Mouse (Mus musculus) liver, embryonic 12.5 days (tissue): ENCODE results near the gene Apbb1ip. TPM values are rescaled to one million over a fixed set of nuclear protein-coding genes. Genes with fewer than 3 reads are reported as not detected.
"Not testable (repeated sequence)": the region's sequence is repeated elsewhere in the genome, so short reads cannot be mapped to it uniquely, and the experiment has no call there.

ENCODE experiments used
- ATAC-seq: fragments of 200-750 bp; cut with Nextera tagmentation; 2 replicates; pipeline ENCODE4 v1.8.0; 2017; ENCODE audit warnings: moderate number of reproducible peaks, mild to moderate bottlenecking, moderate library complexity
- H3K27ac ChIP-seq: fragments of 300-500 bp; sonication (generic); 2 replicates; pipeline ENCODE4 v1.5.1; 2016; ENCODE audit warnings: mild to moderate bottlenecking
- H3K27me3 ChIP-seq: fragments of 300-500 bp; sonication (generic); replicated peaks from 2 replicates; pipeline ENCODE4 v1.6.1; 2016; ENCODE audit warnings: mild to moderate bottlenecking, moderate library complexity
- H3K36me3 ChIP-seq: fragments of 300-500 bp; sonication (generic); 2 replicates; pipeline ENCODE4 v1.6.1; 2016; ENCODE audit warnings: mild to moderate bottlenecking, moderate library complexity
- H3K4me1 ChIP-seq: fragments of 300-500 bp; sonication (generic); 2 replicates; pipeline ENCODE4 v1.6.1; 2016
- H3K4me2 ChIP-seq: fragments of 300-500 bp; sonication (generic); 2 replicates; pipeline ENCODE4 v1.6.1; 2016; ENCODE audit warnings: mild to moderate bottlenecking, moderate library complexity
- H3K4me3 ChIP-seq: fragments of 300-500 bp; sonication (generic); 2 replicates; pipeline ENCODE4 v1.5.1; 2016; ENCODE audit warnings: mild to moderate bottlenecking, moderate library complexity
- H3K9ac ChIP-seq: fragments of 300-500 bp; sonication (generic); 2 replicates; pipeline ENCODE4 v1.6.1; 2016; ENCODE audit warnings: mild to moderate bottlenecking, moderate library complexity
- H3K9me3 ChIP-seq: fragments of 300-500 bp; sonication (generic); replicated peaks from 2 replicates; pipeline ENCODE4 v1.6.1; 2016; ENCODE audit warnings: mild to moderate bottlenecking, moderate library complexity
- WGBS: fragments of 180-500 bp; shearing (Covaris S2); methylation state at CpG from one replicate; pipeline ENCODE4 v1.1.7; 2016; ENCODE audit not compliant: insufficient replicate concordance; 5-methylcytosine and 5-hydroxymethylcytosine counted together
- polyA plus RNA-seq: library from polyadenylated mRNA; unstranded; fragments of >200 nt; fragmentation: Nextera tagmentation; extraction: Ambion mirVana; gene quantifications from 2 replicates; pipeline ENCODE4 v1.2.1, GENCODE M21; 2016

Apbb1ip gene
- polyA plus RNA-seq, 1 experiment from 2014 or later: 9.0 TPM

DNA sequence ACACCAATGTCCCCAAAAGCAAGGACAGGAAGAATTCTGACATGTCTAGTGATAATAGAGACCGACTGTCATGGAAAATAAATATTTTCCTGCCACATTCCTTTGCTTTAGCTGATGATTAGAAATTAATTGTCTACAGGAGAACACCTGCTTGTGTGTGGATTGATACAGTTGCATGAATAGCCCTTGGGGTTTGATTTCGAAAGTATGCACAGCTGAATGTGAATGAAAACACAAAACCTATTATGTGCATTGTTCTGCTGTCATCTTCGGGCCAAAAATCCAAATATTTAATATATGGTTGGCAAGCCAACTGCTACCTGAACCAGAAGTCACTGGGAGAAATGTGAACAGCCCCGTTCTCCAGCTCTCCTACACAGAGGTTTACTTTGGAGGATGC lies 78.0 kb downstream of the Apbb1ip start:
- Histone ChIP-seq H3K9me3 (no peaks in the 10 kb centered on the region), H3K27me3 (no peaks in the 10 kb centered on the region), H3K4me1 (no peaks in the 10 kb centered on the region), H3K4me2 (no peak overlapping the region), H3K27ac (no peak overlapping the region), H3K36me3 (peaks cover 13% of the 10 kb centered on the region; the same call in 1 of the 2 replicates), H3K4me3 (no peak overlapping the region), H3K9ac (no peak overlapping the region)
- WGBS: 69% methylated on average over 4 of the region's 4 CpGs
- no peak for ATAC-seq

DNA sequence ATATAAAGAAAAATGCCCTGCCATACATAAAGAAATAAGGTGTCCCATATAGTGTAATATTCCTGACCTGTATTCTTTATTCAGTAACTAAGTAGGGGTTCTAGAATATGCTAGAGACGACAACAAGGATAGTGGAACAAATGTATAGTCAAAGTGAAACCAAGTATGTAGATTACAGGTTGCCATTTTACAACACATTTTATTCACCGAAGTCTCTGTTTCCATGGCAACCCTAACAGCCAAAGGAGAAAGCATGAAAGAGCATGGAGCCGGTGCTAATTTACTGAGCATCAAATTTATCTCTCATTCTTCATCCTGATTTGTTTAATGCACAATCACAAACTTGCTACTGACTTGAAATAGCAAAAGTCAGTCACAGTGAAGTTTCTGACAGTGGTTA lies 83.6 kb downstream of the Apbb1ip start:
- no peak overlapping the region for H3K4me2 ChIP-seq
- H3K27ac ChIP-seq: no peak overlapping the region
- no peaks in the 10 kb centered on the region for H3K9me3 ChIP-seq
- no peaks in the 10 kb centered on the region for H3K4me1 ChIP-seq
- no peaks in the 10 kb centered on the region for H3K27me3 ChIP-seq
- 77% methylated on average over 3 of the region's 3 CpGs for WGBS
- ATAC-seq: no peak
- no peak overlapping the region for H3K4me3 ChIP-seq
- H3K36me3 ChIP-seq: peaks cover 7% of the 10 kb centered on the region; the same call in 1 of the 2 replicates
- no peak overlapping the region for H3K9ac ChIP-seq

DNA sequence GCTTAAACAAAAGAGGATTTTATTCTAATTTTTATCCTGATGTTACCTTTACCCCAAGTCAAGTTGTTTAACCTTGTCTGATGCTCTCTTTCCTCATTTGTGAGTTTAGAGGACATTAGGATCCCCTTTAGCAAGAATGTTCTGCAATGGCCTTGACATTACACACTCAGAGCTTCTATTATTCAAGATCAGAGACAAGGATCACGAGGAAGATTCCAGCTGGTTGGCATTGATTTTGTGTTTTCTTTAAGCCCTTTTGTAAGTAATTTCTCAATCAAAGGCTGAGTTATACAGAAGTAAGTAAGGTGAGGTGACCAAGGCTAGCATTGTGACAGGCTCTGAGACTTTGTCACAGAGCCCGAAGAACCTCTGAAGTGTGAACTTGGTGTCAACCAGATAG lies 88.3 kb downstream of the Apbb1ip start:
- Histone ChIP-seq H3K4me1 (no peaks in the 10 kb centered on the region), H3K27ac (no peak overlapping the region), H3K9ac (no peak overlapping the region), H3K9me3 (no peaks in the 10 kb centered on the region), H3K4me2 (no peak overlapping the region), H3K27me3 (no peaks in the 10 kb centered on the region), H3K4me3 (no peak overlapping the region), H3K36me3 (peaks cover 5% of the 10 kb centered on the region; the same call in 1 of the 2 replicates)
- no peak for ATAC-seq
- WGBS: 78% methylated on average over 2 of the region's 2 CpGs

DNA sequence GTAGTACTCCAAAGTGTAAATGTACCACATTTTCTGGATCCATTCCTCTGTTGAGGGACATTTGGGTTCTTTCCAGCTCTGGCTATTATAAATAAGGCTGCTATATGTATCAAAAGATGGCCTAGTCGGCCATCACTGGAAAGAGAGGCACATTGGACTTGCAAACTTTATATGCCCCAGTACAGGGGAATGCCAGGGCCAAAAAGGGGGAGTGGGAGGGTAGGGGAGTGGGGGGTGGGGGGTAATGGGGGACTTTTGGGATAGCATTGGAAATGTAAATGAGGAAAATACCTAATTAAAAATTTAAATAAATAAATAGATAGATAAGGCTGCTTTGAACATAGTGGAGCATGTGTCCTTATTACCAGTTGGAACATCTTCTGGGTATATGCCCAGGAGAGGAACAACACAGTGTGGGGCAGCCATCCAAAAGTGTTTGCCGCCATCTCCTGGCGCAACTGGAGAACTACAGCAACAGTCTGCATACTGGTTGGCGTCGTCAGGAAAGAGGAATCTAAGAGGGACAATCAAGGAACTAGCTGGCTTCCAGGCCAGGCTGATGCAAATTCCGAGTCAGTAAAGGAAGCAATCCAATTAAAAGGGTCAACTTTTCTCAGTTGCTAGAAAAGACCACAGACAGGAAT lies 90.6 kb downstream of the Apbb1ip start:
- not testable (repeated sequence) for H3K4me3 ChIP-seq, H3K9me3 ChIP-seq, H3K27me3 ChIP-seq, H3K27ac ChIP-seq, H3K4me1 ChIP-seq, H3K4me2 ChIP-seq, H3K9ac ChIP-seq
- 5% methylated on average over 6 of the region's 6 CpGs for WGBS
- peaks cover 22% of the 10 kb centered on the region; the same call in 1 of the 2 replicates for H3K36me3 ChIP-seq
- peak; percentile 70 for ATAC-seq

DNA sequence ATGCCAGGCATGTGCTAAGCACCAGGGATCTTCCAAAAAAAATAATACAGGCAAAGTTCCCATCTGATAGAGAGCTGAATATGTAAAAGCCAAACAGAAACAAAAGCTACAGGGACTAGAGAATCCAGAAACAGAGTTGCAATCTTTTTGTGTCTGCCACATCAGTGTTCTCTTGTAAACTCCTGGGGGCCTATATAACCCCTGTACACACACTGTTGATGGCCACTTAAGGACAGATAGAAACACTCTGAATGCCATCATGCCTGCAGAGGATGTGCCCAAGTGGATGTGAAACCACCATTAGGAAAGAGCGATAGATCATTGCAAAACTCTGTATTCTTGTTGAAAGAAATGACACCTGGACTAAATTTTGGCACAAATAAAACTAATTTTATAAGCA lies 91.9 kb downstream of the Apbb1ip start:
- peaks cover 24% of the 10 kb centered on the region for H3K36me3 ChIP-seq
- H3K4me2 ChIP-seq: no peak overlapping the region
- WGBS: 84% methylated on average over 1 of the region's 1 CpGs
- H3K9me3 ChIP-seq: no peaks in the 10 kb centered on the region
- no peak overlapping the region for H3K27ac ChIP-seq
- no peak for ATAC-seq
- H3K4me3 ChIP-seq: no peak overlapping the region
- no peaks in the 10 kb centered on the region for H3K27me3 ChIP-seq
- H3K4me1 ChIP-seq: no peaks in the 10 kb centered on the region
- no peak overlapping the region for H3K9ac ChIP-seq

DNA sequence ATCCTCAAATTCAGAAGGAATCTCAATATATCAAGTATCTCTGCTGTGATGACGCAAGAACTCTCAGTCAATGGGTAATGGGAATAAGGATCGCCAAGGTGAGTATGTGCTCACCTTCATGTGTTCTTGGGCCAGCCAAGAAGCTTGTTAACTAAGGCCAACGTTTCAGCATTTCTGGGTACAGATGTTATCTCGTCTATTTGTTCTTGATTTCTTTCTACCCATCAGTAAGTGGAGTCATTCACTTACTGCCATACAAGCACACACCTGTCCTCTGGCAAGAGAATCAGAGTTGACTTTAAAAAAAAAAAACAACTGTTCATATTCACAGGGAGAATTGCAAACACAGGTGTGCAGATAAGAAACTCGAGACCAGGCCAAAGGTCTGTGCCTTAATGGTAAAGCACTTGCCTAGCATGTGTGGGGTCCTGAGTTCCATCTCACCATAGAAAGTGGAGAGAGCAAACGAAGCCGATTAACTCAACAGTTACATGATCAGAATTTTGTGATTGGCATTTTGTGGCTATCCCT lies 93.1 kb downstream of the Apbb1ip start:
- WGBS: 72% methylated on average over 7 of the region's 7 CpGs
- Histone ChIP-seq H3K27ac (no peak overlapping the region), H3K9me3 (no peaks in the 10 kb centered on the region), H3K36me3 (peaks cover 35% of the 10 kb centered on the region), H3K4me3 (no peak overlapping the region), H3K4me1 (no peaks in the 10 kb centered on the region), H3K9ac (no peak overlapping the region), H3K27me3 (no peaks in the 10 kb centered on the region), H3K4me2 (no peak overlapping the region)
- no peak for ATAC-seq

DNA sequence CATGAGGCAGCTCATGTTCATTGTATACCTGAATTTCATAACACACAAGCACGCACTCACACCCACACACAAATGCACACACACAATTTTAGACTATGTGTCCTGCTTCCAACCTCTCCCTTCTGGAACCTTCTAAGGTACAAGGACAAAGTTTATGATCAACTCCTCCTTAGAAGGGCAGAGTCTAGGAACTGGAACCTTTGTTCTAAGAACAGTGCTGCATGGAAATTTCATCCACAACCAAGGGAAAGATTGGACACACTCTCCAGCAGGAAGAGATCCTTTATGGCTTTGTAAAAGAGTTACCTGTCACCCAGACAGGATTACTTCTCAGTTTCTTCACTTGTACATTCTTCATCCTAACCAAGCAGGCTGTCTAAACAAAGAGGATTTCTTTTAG lies 99.3 kb downstream of the Apbb1ip start:
- H3K4me2 ChIP-seq: no peak overlapping the region
- no peaks in the 10 kb centered on the region for H3K9me3 ChIP-seq
- H3K27ac ChIP-seq: no peak overlapping the region
- H3K4me1 ChIP-seq: no peaks in the 10 kb centered on the region
- H3K9ac ChIP-seq: no peak overlapping the region
- H3K27me3 ChIP-seq: no peaks in the 10 kb centered on the region
- peaks cover 35% of the 10 kb centered on the region for H3K36me3 ChIP-seq
- ATAC-seq: no peak
- 79% methylated on average over 1 of the region's 1 CpGs for WGBS
- H3K4me3 ChIP-seq: no peak overlapping the region

DNA sequence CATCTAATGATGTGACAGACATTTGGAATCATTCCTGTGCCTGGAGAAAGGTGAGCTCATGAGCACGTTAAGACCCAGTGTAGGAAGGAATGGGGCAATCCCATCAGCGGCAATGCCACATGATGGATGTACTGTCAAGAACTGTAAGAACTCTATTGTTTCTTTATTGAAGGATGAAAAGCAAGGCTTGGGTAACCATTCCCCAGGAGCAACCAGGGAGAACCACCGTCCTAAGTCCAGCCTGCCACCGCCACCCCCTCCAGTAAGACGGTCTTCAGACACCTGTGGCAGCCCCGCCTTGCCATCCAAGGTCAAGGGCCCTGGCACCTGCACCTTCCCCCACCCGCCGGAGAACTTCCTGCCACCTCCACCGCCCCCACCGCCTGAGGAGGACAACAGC lies 100.7 kb downstream of the Apbb1ip start:
- Histone ChIP-seq H3K27ac (no peak overlapping the region), H3K27me3 (no peaks in the 10 kb centered on the region), H3K9ac (no peak overlapping the region), H3K9me3 (no peaks in the 10 kb centered on the region), H3K36me3 (peaks cover 25% of the 10 kb centered on the region), H3K4me1 (no peaks in the 10 kb centered on the region), H3K4me3 (no peak overlapping the region), H3K4me2 (no peak overlapping the region)
- WGBS: 69% methylated on average over 10 of the region's 10 CpGs
- ATAC-seq: no peak

DNA sequence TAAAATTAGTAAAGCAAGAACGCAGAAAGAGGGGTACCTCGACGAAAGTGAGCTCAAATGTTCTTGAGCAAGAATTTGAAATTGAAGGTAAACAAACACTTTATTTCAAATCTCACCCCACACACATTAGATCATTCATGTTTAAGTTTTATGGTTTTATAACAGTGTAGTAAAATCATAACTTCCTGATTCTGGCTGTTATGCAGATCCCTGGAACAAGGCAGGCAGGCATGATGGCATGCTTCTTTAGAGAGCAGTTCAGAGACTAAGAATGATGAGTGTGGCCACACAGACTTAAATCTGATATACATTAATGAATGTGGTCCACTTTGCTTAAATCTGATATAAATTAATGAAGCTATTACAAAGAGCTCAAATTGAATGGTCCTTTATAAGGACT lies 102.7 kb downstream of the Apbb1ip start:
- no peaks in the 10 kb centered on the region for H3K9me3 ChIP-seq
- peaks cover 16% of the 10 kb centered on the region for H3K36me3 ChIP-seq
- ATAC-seq: no peak
- H3K9ac ChIP-seq: no peak overlapping the region
- WGBS: 74% methylated on average over 3 of the region's 3 CpGs
- no peak overlapping the region for H3K27ac ChIP-seq
- H3K27me3 ChIP-seq: 0 out of 2 replicates have a peak, but pooled peaks cover 5% of the 10 kb centered on the region
- H3K4me1 ChIP-seq: no peaks in the 10 kb centered on the region
- no peak overlapping the region for H3K4me2 ChIP-seq
- no peak overlapping the region for H3K4me3 ChIP-seq

DNA sequence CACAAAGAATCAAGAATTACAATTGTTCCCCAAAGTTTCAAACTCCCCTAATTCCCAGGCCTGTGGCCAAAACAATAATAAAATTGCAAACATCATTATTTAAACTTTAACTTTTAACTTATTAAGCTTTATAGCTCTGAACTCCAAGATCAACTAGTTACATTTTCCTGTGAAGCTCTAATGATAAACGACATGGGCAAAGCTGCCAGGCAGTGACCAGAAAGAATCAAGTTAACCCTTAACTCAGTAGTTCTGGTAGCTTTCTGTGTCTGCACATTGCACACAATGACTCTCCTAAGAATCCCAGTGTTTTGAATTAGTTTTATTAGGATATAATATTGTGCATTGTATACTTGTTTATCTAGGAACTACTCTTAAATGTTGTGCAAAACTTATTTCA lies 104.9 kb downstream of the Apbb1ip start:
- 36% methylated on average over 1 of the region's 1 CpGs for WGBS
- ATAC-seq: no peak

DNA sequence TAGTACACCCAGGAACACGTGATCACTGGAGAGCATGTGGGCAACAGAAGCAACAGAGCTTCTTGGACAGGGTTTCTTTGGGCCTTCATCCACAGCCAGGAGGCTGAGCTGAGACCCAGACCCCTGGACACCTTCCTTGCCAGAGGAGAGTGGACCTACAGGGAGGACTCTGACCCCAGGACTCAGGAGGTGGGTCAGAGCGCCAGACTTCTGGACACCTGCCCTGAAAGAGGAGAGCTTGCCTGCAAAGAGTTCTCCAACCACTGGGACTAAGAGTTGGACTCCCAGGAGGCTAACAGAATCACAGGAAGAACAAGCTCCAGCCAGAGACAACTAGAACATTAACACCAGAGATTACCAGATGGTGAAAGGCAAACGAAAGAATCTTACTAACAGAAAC lies 106.8 kb downstream of the Apbb1ip start:
- WGBS: 62% methylated on average over 3 of the region's 3 CpGs
- H3K36me3 ChIP-seq, H3K4me3 ChIP-seq, H3K27ac ChIP-seq, ATAC-seq, H3K4me2 ChIP-seq, H3K9ac ChIP-seq, H3K27me3 ChIP-seq, H3K4me1 ChIP-seq, H3K9me3 ChIP-seq: not testable (repeated sequence)

More for the DNA sequence above, 104.9 kb downstream of the Apbb1ip start:
- Histone ChIP-seq H3K9ac (no peak overlapping the region), H3K9me3 (no peaks in the 10 kb centered on the region), H3K36me3 (peaks cover 11% of the 10 kb centered on the region), H3K27me3 (0 out of 2 replicates have a peak, but pooled peaks cover 5% of the 10 kb centered on the region), H3K27ac (no peak overlapping the region), H3K4me2 (no peak overlapping the region), H3K4me1 (no peaks in the 10 kb centered on the region), H3K4me3 (no peak overlapping the region)

DNA sequence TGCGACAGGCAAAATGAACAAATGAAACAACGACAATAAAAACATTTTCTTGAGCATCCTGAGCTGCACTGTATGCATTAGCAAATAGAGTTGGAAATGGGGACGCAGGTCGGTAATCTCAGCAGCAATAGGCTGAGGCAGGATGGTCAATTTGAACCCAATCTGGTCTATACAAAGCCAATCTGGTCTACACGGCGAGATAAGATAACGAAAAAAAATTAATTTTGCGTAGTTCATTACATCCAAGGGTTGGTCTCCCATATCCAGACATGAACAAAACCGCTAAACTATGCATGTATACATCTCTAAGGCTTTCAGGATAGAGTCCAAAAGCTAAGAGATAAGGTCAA lies 121.0 kb downstream of the Apbb1ip start:
- peak overlapping the region; percentile 93 for H3K4me3 ChIP-seq
- no peaks in the 10 kb centered on the region for H3K9me3 ChIP-seq
- WGBS: 14% methylated on average over 9 of the region's 9 CpGs
- peak overlapping the region; percentile 86 for H3K9ac ChIP-seq
- ATAC-seq: no peak
- peak overlapping the region; percentile 85 for H3K27ac ChIP-seq
- H3K4me2 ChIP-seq: peak overlapping the region; percentile 76
- H3K4me1 ChIP-seq: peaks cover 18% of the 10 kb centered on the region
- no peaks in the 10 kb centered on the region for H3K27me3 ChIP-seq
- H3K36me3 ChIP-seq: peaks cover 8% of the 10 kb centered on the region
